Mouse (Mus musculus) midbrain, postnatal 0 days (tissue): ENCODE results near the gene Dync1h1. TPM values are rescaled to one million over a fixed set of nuclear protein-coding genes. Genes with fewer than 3 reads are reported as not detected.
A peak's percentile ranks its signal among the peaks of the same experiment; 100 is the strongest.

Source experiments
- ATAC-seq: fragments of 200-750 bp; cut with Nextera tagmentation; 2 replicates; pipeline ENCODE4 v1.8.0; 2017; ENCODE audit warnings: moderate number of reproducible peaks, mild to moderate bottlenecking, moderate TSS enrichment, moderate library complexity; ENCODE audit not compliant: low FRiP score
- DNase-seq: peaks from one replicate; pipeline ENCODE4 v3.0.0-alpha.2; 2015; ENCODE audit warnings: low spot score
- H3K27ac ChIP-seq: fragments of 300-500 bp; sonication (generic); 2 replicates; pipeline ENCODE4 v1.5.1; 2014; ENCODE audit warnings: low read depth, mild to moderate bottlenecking, low read length, mixed read lengths
- H3K27me3 ChIP-seq: fragments of 300-500 bp; sonication (generic); 2 replicates; pipeline ENCODE4 v1.6.1; 2014; ENCODE audit warnings: low read length, control low read depth, mixed read lengths; ENCODE audit not compliant: insufficient read depth
- H3K36me3 ChIP-seq: fragments of 300-500 bp; sonication (generic); 2 replicates; pipeline ENCODE4 v1.6.1; 2014; ENCODE audit warnings: low read length, control low read depth, mixed read lengths; ENCODE audit not compliant: insufficient read depth
- H3K4me1 ChIP-seq: fragments of 300-500 bp; sonication (generic); 2 replicates; pipeline ENCODE4 v1.6.1; 2014; ENCODE audit warnings: mild to moderate bottlenecking, control low read depth, antibody characterized with exemption, low read length, mixed read lengths; ENCODE audit not compliant: insufficient read depth
- H3K4me2 ChIP-seq: fragments of 300-500 bp; sonication (generic); 2 replicates; pipeline ENCODE4 v1.6.1; 2014; ENCODE audit warnings: low read depth, mild to moderate bottlenecking, low read length, mixed read lengths; ENCODE audit not compliant: poor library complexity, severe bottlenecking
- H3K4me3 ChIP-seq: fragments of 300-500 bp; sonication (generic); 2 replicates; pipeline ENCODE4 v1.5.1; 2014; ENCODE audit warnings: low read depth, mild to moderate bottlenecking, low read length, moderate library complexity
- H3K9ac ChIP-seq: fragments of 300-500 bp; sonication (generic); replicated peaks from 2 replicates; pipeline ENCODE4 v1.6.1; 2014; ENCODE audit warnings: mild to moderate bottlenecking, low read length, moderate library complexity, mixed read lengths; ENCODE audit not compliant: poor library complexity, severe bottlenecking
- H3K9me3 ChIP-seq: fragments of 300-500 bp; sonication (generic); 2 replicates; pipeline ENCODE4 v1.6.1; 2016; ENCODE audit warnings: low read length, control low read depth
- CTCF ChIP-seq: IDR thresholded peaks from 2 replicates; pipeline ENCODE4 v1.5.1; 2016; ENCODE audit warnings: antibody characterized with exemption, mild to moderate bottlenecking
- WGBS: fragments of 180-500 bp; shearing (Covaris S2); extraction: QIAGEN DNeasy Blood & Tissue Kit; methylation state at CpG from one replicate; pipeline ENCODE4 v1.1.7; 2014; 5-methylcytosine and 5-hydroxymethylcytosine counted together
- polyA plus RNA-seq: library from polyadenylated mRNA; unstranded; fragments of >200 nt; fragmentation: Nextera tagmentation; extraction: Ambion mirVana; gene quantifications from 2 replicates; pipeline ENCODE4 v1.2.1, GENCODE M21; 2015
- total RNA-seq: library from RNA; depleted of rRNA; stranded (reverse); fragments of >200 nt; gene quantifications from 2 replicates; pipeline ENCODE4 v1.2.3, GENCODE M21; 2014

The Dync1h1 gene
- total and polyA plus RNA-seq, 2 experiments from 2014 or later, result 60.3 to 271 TPM

- Histone ChIP-seq H3K4me1 (no peaks in the 10 kb centered on the region; the same call in 1 of the 2 replicates), H3K27me3 (no peaks in the 10 kb centered on the region), H3K9ac (no peak overlapping the region), H3K9me3 (no peaks in the 10 kb centered on the region), H3K4me3 (no peak overlapping the region), H3K27ac (no peak overlapping the region), H3K36me3 (peaks cover 18% of the 10 kb centered on the region), H3K4me2 (no peak overlapping the region)
- no peak for TF ChIP-seq CTCF
- 81% methylated on average over 9 of the region's 9 CpGs for WGBS
- ATAC-seq (0 out of 2 replicates have a peak, but pooled peaks have one; percentile 8), DNase-seq (no peak)
Observed at GRCm38 (mm10) chr12:110609153-110609497, 7.9 kb downstream of the Dync1h1 start.

- DNase-seq (no peak), ATAC-seq (no peak)
- TF ChIP-seq CTCF, result no peak
- H3K4me3 ChIP-seq, result no peak overlapping the region
- no peaks in the 10 kb centered on the region for H3K4me1 ChIP-seq
- WGBS, result 91% methylated on average over 2 of the region's 2 CpGs
- H3K4me2 ChIP-seq, result no peak overlapping the region
- H3K27me3 ChIP-seq, result no peaks in the 10 kb centered on the region
- H3K27ac ChIP-seq, result no peak overlapping the region
- H3K36me3 ChIP-seq, result peaks cover 31% of the 10 kb centered on the region
- no peaks in the 10 kb centered on the region for H3K9me3 ChIP-seq
- no peak overlapping the region for H3K9ac ChIP-seq
Observed at GRCm38 (mm10) chr12:110610713-110611112, 9.5 kb downstream of the Dync1h1 start.

GRCm38 (mm10) chr12:110630056-110630455, 28.8 kb downstream of the Dync1h1 start:
- Histone ChIP-seq H3K4me2 (no peak overlapping the region), H3K4me1 (no peaks in the 10 kb centered on the region), H3K9me3 (no peaks in the 10 kb centered on the region), H3K27ac (no peak overlapping the region), H3K4me3 (no peak overlapping the region), H3K9ac (no peak overlapping the region), H3K36me3 (peaks cover 96% of the 10 kb centered on the region), H3K27me3 (no peaks in the 10 kb centered on the region)
- TF ChIP-seq CTCF, result no peak
- DNase-seq (no peak), ATAC-seq (no peak)
- WGBS, result 85% methylated on average over 11 of the region's 11 CpGs

GRCm38 (mm10) chr12:110636293-110636692, 35.0 kb downstream of the Dync1h1 start:
- Histone ChIP-seq H3K4me3 (no peak overlapping the region), H3K27me3 (no peaks in the 10 kb centered on the region), H3K36me3 (peaks cover 96% of the 10 kb centered on the region), H3K4me1 (no peaks in the 10 kb centered on the region), H3K27ac (no peak overlapping the region), H3K9me3 (no peaks in the 10 kb centered on the region), H3K4me2 (no peak overlapping the region), H3K9ac (no peak overlapping the region)
- 94% methylated on average over 12 of the region's 12 CpGs for WGBS
- DNase-seq (no peak), ATAC-seq (no peak)
- TF ChIP-seq CTCF, result no peak

- 93% methylated on average over 13 of the region's 13 CpGs for WGBS
- no peaks in the 10 kb centered on the region for H3K27me3 ChIP-seq
- H3K27ac ChIP-seq, result no peak overlapping the region
- no peak overlapping the region for H3K4me2 ChIP-seq
- ATAC-seq (no peak), DNase-seq (no peak)
- no peaks in the 10 kb centered on the region for H3K4me1 ChIP-seq
- no peak overlapping the region for H3K4me3 ChIP-seq
- H3K9me3 ChIP-seq, result no peaks in the 10 kb centered on the region
- TF ChIP-seq CTCF, result no peak
- H3K9ac ChIP-seq, result no peak overlapping the region
- H3K36me3 ChIP-seq, result peaks cover 96% of the 10 kb centered on the region
Observed at GRCm38 (mm10) chr12:110637507-110638114, 36.4 kb downstream of the Dync1h1 start.

- Histone ChIP-seq H3K27ac (no peak overlapping the region), H3K4me1 (no peaks in the 10 kb centered on the region), H3K4me3 (no peak overlapping the region), H3K9ac (no peak overlapping the region), H3K36me3 (peaks cover 84% of the 10 kb centered on the region), H3K27me3 (no peaks in the 10 kb centered on the region), H3K4me2 (no peak overlapping the region), H3K9me3 (no peaks in the 10 kb centered on the region)
- peak; percentile 29; the same call in 1 of the 2 replicates for TF ChIP-seq CTCF
- no peak for ATAC-seq
- 85% methylated on average over 8 of the region's 8 CpGs for WGBS
- no peak for DNase-seq
Observed at GRCm38 (mm10) chr12:110650241-110650641, 49.0 kb downstream of the Dync1h1 start.
